Mouse (Mus musculus) ES-E14 (cell line): Measurements from ENCODE around the gene Ugt2a1. TPM values are rescaled to one million over a fixed set of nuclear protein-coding genes. Genes with fewer than 3 reads are reported as not detected.
"Not testable (repeated sequence)": the region's sequence is repeated elsewhere in the genome, so short reads cannot be mapped to it uniquely, and the experiment has no call there.

Experiments used
- DNase-seq: peaks from one replicate; pipeline ENCODE4 v3.0.0-alpha.2; 2013; ENCODE audit warnings: low read depth, low spot score
- H3K27ac ChIP-seq: 2 replicates; pipeline ENCODE4 v1.5.1; 2012; ENCODE audit warnings: low read depth, mild to moderate bottlenecking, low read length, moderate library complexity, mixed read lengths; ENCODE audit not compliant: poor library complexity, insufficient read depth, severe bottlenecking
- H3K36me3 ChIP-seq: 2 replicates; pipeline ENCODE4 v1.6.1; 2012; ENCODE audit warnings: mild to moderate bottlenecking, low read length, moderate library complexity, mixed read lengths; ENCODE audit not compliant: control insufficient read depth, poor library complexity, insufficient read depth, severe bottlenecking
- H3K4me1 ChIP-seq, 2 experiments: fragments of 150-350 bp in 1 of 2; sonication (generic) in 1 of 2; 2 replicates each; pipeline ENCODE4 v1.6.1; 2012; ENCODE audit warnings: low read length in 2 of 2, mild to moderate bottlenecking in 1 of 2, mixed read lengths in 1 of 2; ENCODE audit not compliant: control insufficient read depth in 2 of 2, insufficient read depth in 2 of 2, poor library complexity in 1 of 2
- H3K4me3 ChIP-seq, 2 experiments: fragments of 150-350 bp in 1 of 2; sonication (generic) in 1 of 2; 2 replicates each; pipeline ENCODE4 v1.5.1; 2012; ENCODE audit warnings: low read length in 2 of 2, low read depth in 1 of 2, mild to moderate bottlenecking in 1 of 2, mixed read lengths in 1 of 2; ENCODE audit not compliant: insufficient read depth in 1 of 2, poor library complexity in 1 of 2, severe bottlenecking in 1 of 2
- H3K9ac ChIP-seq: 2 replicates; pipeline ENCODE4 v1.6.1; 2012; ENCODE audit warnings: low read depth, mild to moderate bottlenecking, low read length, mixed read lengths; ENCODE audit not compliant: poor library complexity, insufficient read depth, severe bottlenecking
- H3K9me3 ChIP-seq: fragments of 150-350 bp; sonication (generic); 2 replicates; pipeline ENCODE4 v1.6.1; 2012; ENCODE audit warnings: low read depth, mild to moderate bottlenecking, low read length; ENCODE audit not compliant: control insufficient read depth, insufficient read depth
- CHD2 ChIP-seq: IDR thresholded peaks from 2 replicates; pipeline ENCODE4 v1.6.1; 2014; ENCODE audit warnings: mild to moderate bottlenecking, low read depth, low read length, inconsistent platforms
- HCFC1 ChIP-seq: IDR thresholded peaks from 2 replicates; pipeline ENCODE4 v1.6.1; 2012; ENCODE audit warnings: low read length, inconsistent platforms, borderline replicate concordance; ENCODE audit not compliant: insufficient read depth
- MAFK ChIP-seq: IDR thresholded peaks from 2 replicates; pipeline ENCODE4 v1.6.1; 2014; ENCODE audit warnings: mild to moderate bottlenecking, low read depth, low read length, inconsistent platforms; ENCODE audit not compliant: insufficient read depth
- ZC3H11A ChIP-seq: IDR thresholded peaks from 2 replicates; pipeline ENCODE4 v1.6.1; 2012; ENCODE audit warnings: low read depth, mild to moderate bottlenecking, inconsistent platforms, low read length, borderline replicate concordance
- ZNF384 ChIP-seq: IDR thresholded peaks from 2 replicates; pipeline ENCODE4 v1.6.1; 2012; ENCODE audit warnings: low read depth, low read length, inconsistent platforms
- in situ Hi-C, 2 experiments: fragments of 600-800 bp; cut with MboI; formaldehyde crosslinking; loops; one replicate each; pipeline ENCODE4 v1.15.1; 2025; ENCODE audit warnings: low sequenced_read_pairs in 2 of 2, inconsistent platforms in 1 of 2; ENCODE audit not compliant: unreplicated experiment in 2 of 2
- total RNA-seq: library from RNA; depleted of rRNA; stranded (reverse); fragments of 300-350 nt; gene quantifications from 2 replicates; pipeline ENCODE4 v1.2.3, GENCODE M21; 2012; rRNA removed

The Ugt2a1 gene
- not detected in 2 replicates for total RNA-seq

DNA sequence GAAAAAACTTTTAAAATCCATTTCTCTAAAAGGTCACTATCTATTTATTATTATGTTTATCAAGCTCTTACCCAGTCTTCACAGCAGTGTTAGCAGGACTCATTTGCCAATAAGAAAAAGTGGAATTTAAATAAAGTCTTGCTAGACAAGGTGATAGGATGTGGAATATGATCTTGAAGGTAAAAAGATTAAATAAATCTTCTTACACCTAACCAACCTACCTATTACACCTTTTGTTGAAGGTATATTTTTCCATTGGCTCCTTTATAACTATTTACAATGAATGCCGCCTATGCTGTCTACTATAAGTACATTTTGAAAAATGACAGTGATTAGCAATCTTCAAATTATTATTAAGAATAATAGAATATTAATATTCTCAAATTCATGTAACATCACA is at the start of gene Ugt2a1:
Gene Ugt2a1 (minus strand): TSS at position 101 of the 400 bp plus-strand sequence.
- in situ Hi-C loops: no loop called here

DNA sequence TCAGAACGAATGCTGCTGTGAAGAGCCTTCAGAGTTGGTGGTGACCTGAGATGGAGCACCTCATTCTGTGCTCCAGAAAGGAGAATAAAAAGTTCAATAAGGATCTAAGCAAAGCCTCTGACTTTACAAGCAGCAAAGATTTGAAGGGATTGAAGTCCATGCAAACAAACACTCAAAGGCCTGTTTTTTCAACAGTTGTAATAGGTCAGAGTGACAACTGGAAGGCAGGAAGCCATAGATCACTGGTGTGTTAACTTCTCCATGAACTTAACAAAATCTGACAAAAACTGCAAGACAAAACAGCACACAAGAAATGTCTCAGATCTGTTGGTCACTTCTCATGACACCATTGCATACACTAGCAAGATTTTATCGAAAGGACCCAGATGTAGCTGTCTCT is 47.4 kb upstream of the Ugt2a1 start, which contains the start of gene Sult1b1:
Gene Sult1b1 (minus strand): TSS at position 85 of the 400 bp plus-strand sequence.
- H3K4me1 ChIP-seq: no peaks in the 10 kb centered on the region
- H3K36me3 ChIP-seq: no peaks in the 10 kb centered on the region
- H3K9me3 ChIP-seq: no peaks in the 10 kb centered on the region
- in situ Hi-C loops: no loop called here
- no peak within 1 kb of the TSS for H3K9ac ChIP-seq
- TF ChIP-seq CHD2: no peak
- TF ChIP-seq ZNF384: no peak
- no peak for TF ChIP-seq HCFC1
- TF ChIP-seq ZC3H11A: no peak
- no peak for TF ChIP-seq MAFK
- no peak within 1 kb of the TSS for H3K4me3 ChIP-seq
- H3K27ac ChIP-seq: no peak within 1 kb of the TSS
- DNase-seq: no peak

More for the DNA sequence above, at the start of gene Ugt2a1:
- no peak within 1 kb of the TSS for H3K27ac ChIP-seq
- no peak for DNase-seq
- H3K9ac ChIP-seq: no peak within 1 kb of the TSS
- H3K4me1 ChIP-seq: no peaks in the 10 kb centered on the region
- H3K9me3 ChIP-seq: no peaks in the 10 kb centered on the region
- H3K36me3 ChIP-seq: no peaks in the 10 kb centered on the region
- H3K4me3 ChIP-seq: no peak within 1 kb of the TSS
- TF ChIP-seq HCFC1: no peak
- TF ChIP-seq ZNF384: no peak
- TF ChIP-seq MAFK: no peak
- TF ChIP-seq CHD2: no peak
- TF ChIP-seq ZC3H11A: no peak

DNA sequence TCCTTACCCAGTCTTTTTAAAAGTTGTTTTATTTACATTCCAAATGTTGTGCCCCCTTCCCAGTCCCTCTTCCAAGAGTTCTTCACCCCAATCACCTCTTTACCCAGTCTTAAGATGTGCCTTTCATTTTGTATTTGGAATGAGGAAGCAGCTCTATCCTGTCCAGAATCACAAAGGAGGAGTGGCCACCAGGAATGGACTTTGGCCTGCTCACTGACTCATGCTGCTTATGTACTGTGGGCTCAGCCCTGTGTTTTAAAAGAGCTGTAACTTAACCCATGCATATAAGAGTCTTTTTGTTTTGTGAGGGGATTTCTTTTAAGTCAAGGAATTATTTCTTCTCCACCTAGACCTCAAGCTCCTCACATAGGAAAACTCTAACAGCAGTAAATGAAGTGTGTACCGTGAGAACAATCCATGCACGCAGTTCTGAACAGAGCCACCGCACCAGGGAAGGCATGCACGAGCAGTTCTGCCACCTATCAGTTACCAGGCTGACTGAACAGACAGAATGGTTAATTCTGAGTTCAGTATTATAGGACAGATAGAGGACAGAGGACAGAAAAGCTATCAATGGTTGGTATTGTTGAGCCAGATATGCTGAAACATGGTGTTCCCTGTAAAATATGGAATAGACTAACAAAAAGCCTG is 45.4 kb upstream of the Ugt2a1 start:
- Histone ChIP-seq H3K9ac (no peak overlapping the region), H3K4me1 (no peaks in the 10 kb centered on the region), H3K36me3 (no peaks in the 10 kb centered on the region), H3K4me3 (no peak overlapping the region), H3K27ac (no peak overlapping the region), H3K9me3 (no peaks in the 10 kb centered on the region)
- in situ Hi-C loops: no loop called here
- DNase-seq: no peak
- TF ChIP-seq ZNF384 (no peak), CHD2 (no peak), MAFK (no peak), HCFC1 (no peak), ZC3H11A (no peak)

- no peaks in the 10 kb centered on the region for H3K9me3 ChIP-seq
- H3K9ac ChIP-seq: no peak overlapping the region
- no peak overlapping the region for H3K27ac ChIP-seq
- no peaks in the 10 kb centered on the region for H3K4me1 ChIP-seq
- in situ Hi-C loops: no loop called here
- H3K36me3 ChIP-seq: no peaks in the 10 kb centered on the region
- TF ChIP-seq CHD2: no peak
- TF ChIP-seq ZNF384: no peak
- no peak for TF ChIP-seq MAFK
- TF ChIP-seq HCFC1: no peak
- no peak for TF ChIP-seq ZC3H11A
- DNase-seq: no peak
- no peak overlapping the region for H3K4me3 ChIP-seq
Measured at GRCm38 (mm10) chr5:87532288-87532687, 41.6 kb upstream of the Ugt2a1 start.

GRCm38 (mm10) chr5:87523561-87523960 is 32.9 kb upstream of the Ugt2a1 start:
- DNase-seq, H3K4me1 ChIP-seq, H3K9ac ChIP-seq, H3K27ac ChIP-seq, H3K36me3 ChIP-seq, in situ Hi-C loops, H3K9me3 ChIP-seq, H3K4me3 ChIP-seq: not testable (repeated sequence)
